Mouse (Mus musculus): ENCODE results near the gene Ctnna3.

DNA sequence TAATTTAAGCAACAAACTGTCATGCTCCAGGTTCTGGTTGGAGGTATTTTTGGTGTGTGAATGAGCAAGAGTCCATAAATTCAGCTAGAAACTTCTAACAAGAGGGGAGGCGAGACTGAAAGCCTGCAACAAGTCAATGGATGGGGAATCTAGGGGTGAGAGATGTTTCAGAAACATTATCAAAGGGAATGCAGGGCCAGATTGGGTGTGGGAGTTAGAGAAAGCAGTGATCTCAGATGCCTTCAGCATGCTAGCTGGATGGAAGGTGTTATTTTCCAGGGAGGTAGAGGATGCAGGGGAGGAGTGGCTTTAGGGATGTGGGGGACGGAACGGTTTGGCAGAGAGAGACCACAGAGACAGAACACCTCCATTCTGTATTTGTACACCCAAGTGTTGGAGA, 785.7 kb downstream of the Ctnna3 start:
- TF ChIP-seq CTCF (IDR thresholded peaks at IDR 0.05; ENCODE audit: borderline replicate concordance, insufficient read depth, low read depth, low read length), result no peak
- no peak for TF ChIP-seq POLR2A (IDR thresholded peaks at IDR 0.05; ENCODE audit: borderline replicate concordance, insufficient read depth, low read length)
